ENCODE assay signal across 8 mouse cellular contexts in genomic region chr19:6056696-6057095, GRCm38 (mm10). TPM values are rescaled to one million over a fixed set of nuclear protein-coding genes. Genes with fewer than 3 reads are reported as not detected.
DNase-seq lines count a peak whose midpoint lies in the region; ATAC-seq and TF ChIP-seq lines count a peak whose summit lies in the region.

No protein-coding gene starts in this region.

- peak; percentile 57 for DNase-seq in cerebellum, adult 9-10 months
- DNase-seq in cerebellum, postnatal 10 days, result no peak
- no peak for DNase-seq in testis, postnatal 10 days (ENCODE audit: low spot score)
- no peak for DNase-seq in limb, embryonic 14.5 days (ENCODE audit: low spot score)
- DNase-seq in layer of hippocampus, postnatal 25 days (ENCODE audit: extremely low spot score in 1 of 2, low spot score in 1 of 2), result no peak
- DNase-seq in urinary bladder, postnatal 14 days (ENCODE audit: low spot score), result no peak
- DNase-seq in layer of hippocampus, postnatal 10 days (ENCODE audit: low spot score in 2 of 2), result no peak

- H3K9me3 ChIP-seq in limb, embryonic 14.5 days (ENCODE audit: control insufficient read depth, low read length), result no peaks in the 10 kb centered on the region

- TF ChIP-seq CTCF in testis, adult 2 months (IDR thresholded peaks at IDR 0.05; ENCODE audit: control insufficient read depth, insufficient read depth, insufficient replicate concordance, low read depth, low read length), result no peak

- no peak for TF ChIP-seq POLR2A in testis, adult 2 months (IDR thresholded peaks at IDR 0.05; ENCODE audit: control insufficient read depth, low read depth, low read length)
- no peak for TF ChIP-seq POLR2A in limb, embryonic 14.5 days (IDR thresholded peaks at IDR 0.05; ENCODE audit: borderline replicate concordance, extremely low read depth, insufficient read depth, insufficient read length)

- H3K9ac ChIP-seq in limb, embryonic 14.5 days (ENCODE audit: low read depth, low read length, severe bottlenecking), result peak overlapping the region; percentile 76

- peak overlapping the region; percentile 99; the same call in 1 of the 2 replicates for H3K4me3 ChIP-seq in testis, adult 2 months (ENCODE audit: control insufficient read depth, low read depth, low read length)
- H3K4me3 ChIP-seq in limb, embryonic 14.5 days (replicated peaks; ENCODE audit: low read length), result peak overlapping the region; percentile 89

- H3K36me3 ChIP-seq in testis, adult 2 months (ENCODE audit: control insufficient read depth, insufficient read depth, low read length), result no peaks in the 10 kb centered on the region; the same call in none of the 2 replicates
- H3K36me3 ChIP-seq in limb, embryonic 14.5 days (ENCODE audit: control insufficient read depth, insufficient read depth, low read length), result peaks cover 55% of the 10 kb centered on the region

- 64% methylated on average over 4 of the region's 4 CpGs for WGBS in limb, embryonic 14.5 days

- ATAC-seq in limb, embryonic 14.5 days (ENCODE audit: low FRiP score, low read depth), result no peak

- H3K4me2 ChIP-seq in limb, embryonic 14.5 days (replicated peaks; ENCODE audit: low read depth, low read length, severe bottlenecking), result peak overlapping the region; percentile 80

- H3K4me1 ChIP-seq in testis, adult 2 months (ENCODE audit: control insufficient read depth, insufficient read depth, low read length), result peaks cover 5% of the 10 kb centered on the region
- peaks cover 12% of the 10 kb centered on the region for H3K4me1 ChIP-seq in limb, embryonic 14.5 days (ENCODE audit: control insufficient read depth, insufficient read depth, low read length)

- no peak overlapping the region for H3K27ac ChIP-seq in testis, adult 2 months (ENCODE audit: control insufficient read depth, insufficient read depth, low read depth, low read length)
- no peak overlapping the region for H3K27ac ChIP-seq in limb, embryonic 14.5 days (replicated peaks; ENCODE audit: low read depth, low read length)

- no peaks in the 10 kb centered on the region for H3K27me3 ChIP-seq in testis, adult 2 months (ENCODE audit: control insufficient read depth, insufficient read depth, low read length)
- H3K27me3 ChIP-seq in limb, embryonic 14.5 days (ENCODE audit: control insufficient read depth, insufficient read depth, low read length), result no peaks in the 10 kb centered on the region

RNA-seq across cellular contexts. Expression of gene Mrpl49, which starts 0.9 kb away (rescaled TPM):
- 9.5 and 9.8 TPM in 2 replicates for polyA plus RNA-seq in testis, adult 2 months (2012; rRNA removed)
- polyA plus RNA-seq in limb, embryonic 14.5 days (2012; rRNA removed), result 47.0 and 54.8 TPM in 2 replicates
- polyA plus RNA-seq in limb, embryonic 14.5 days (2014; fragmentation: Nextera tagmentation; extraction: Ambion mirVana), result 75.3 and 75.5 TPM in 2 replicates
- 10 to 100 TPM; 43.1 to 47.4 TPM for total RNA-seq in layer of hippocampus, postnatal 25 days (2021)
- 10 to 100 TPM; 40.3 to 42.4 TPM for total RNA-seq in layer of hippocampus, postnatal 10 days (2021)

RNA-seq across cellular contexts. Expression of gene Fau, which starts 0.9 kb away (rescaled TPM):
- polyA plus RNA-seq in testis, adult 2 months (2012; rRNA removed), result 605 and 748 TPM in 2 replicates
- polyA plus RNA-seq in limb, embryonic 14.5 days (2012; rRNA removed), result 1,573 and 1,838 TPM in 2 replicates
- 948 and 968 TPM in 2 replicates for polyA plus RNA-seq in limb, embryonic 14.5 days (2014; fragmentation: Nextera tagmentation; extraction: Ambion mirVana)
- total RNA-seq in layer of hippocampus, postnatal 25 days (2021), result 100 to 1,000 TPM; 588 to 687 TPM
- total RNA-seq in layer of hippocampus, postnatal 10 days (2021), result 100 to 1,000 TPM; 656 to 785 TPM

RNA-seq across cellular contexts. Expression of gene Znhit2, which starts 4.3 kb away (rescaled TPM):
- polyA plus RNA-seq in testis, adult 2 months (2012; rRNA removed), result 742 and 891 TPM in 2 replicates
- polyA plus RNA-seq in limb, embryonic 14.5 days (2012; rRNA removed), result 32.0 and 41.5 TPM in 2 replicates
- polyA plus RNA-seq in limb, embryonic 14.5 days (2014; fragmentation: Nextera tagmentation; extraction: Ambion mirVana), result 36.5 and 37.0 TPM in 2 replicates
- total RNA-seq in layer of hippocampus, postnatal 25 days (2021), result 10 to 100 TPM; 38.0 to 41.5 TPM
- 10 to 100 TPM; 37.3 to 41.2 TPM for total RNA-seq in layer of hippocampus, postnatal 10 days (2021)

RNA-seq across cellular contexts. Expression of gene Syvn1, which starts 10.3 kb away (rescaled TPM):
- 30.5 and 33.3 TPM in 2 replicates for polyA plus RNA-seq in testis, adult 2 months (2012; rRNA removed)
- 49.2 and 63.9 TPM in 2 replicates for polyA plus RNA-seq in limb, embryonic 14.5 days (2012; rRNA removed)
- polyA plus RNA-seq in limb, embryonic 14.5 days (2014; fragmentation: Nextera tagmentation; extraction: Ambion mirVana), result 31.5 and 34.6 TPM in 2 replicates
- 10 to 100 TPM; 41.8 to 45.7 TPM for total RNA-seq in layer of hippocampus, postnatal 25 days (2021)
- 10 to 100 TPM; 40.6 to 41.2 TPM for total RNA-seq in layer of hippocampus, postnatal 10 days (2021)

RNA-seq across cellular contexts. Expression of gene Tm7sf2, which starts 11.5 kb away (rescaled TPM):
- 26.0 and 26.5 TPM in 2 replicates for polyA plus RNA-seq in testis, adult 2 months (2012; rRNA removed)
- polyA plus RNA-seq in limb, embryonic 14.5 days (2012; rRNA removed), result 43.8 and 59.6 TPM in 2 replicates
- 15.5 and 18.8 TPM in 2 replicates for polyA plus RNA-seq in limb, embryonic 14.5 days (2014; fragmentation: Nextera tagmentation; extraction: Ambion mirVana)
- total RNA-seq in layer of hippocampus, postnatal 25 days (2021), result 10 to 100 TPM; 27.8 to 28.8 TPM
- total RNA-seq in layer of hippocampus, postnatal 10 days (2021), result 10 to 100 TPM; 60.0 to 70.8 TPM
